Comparison of ENCODE assay signal across 14 mouse cellular contexts in the genomic region with DNA sequence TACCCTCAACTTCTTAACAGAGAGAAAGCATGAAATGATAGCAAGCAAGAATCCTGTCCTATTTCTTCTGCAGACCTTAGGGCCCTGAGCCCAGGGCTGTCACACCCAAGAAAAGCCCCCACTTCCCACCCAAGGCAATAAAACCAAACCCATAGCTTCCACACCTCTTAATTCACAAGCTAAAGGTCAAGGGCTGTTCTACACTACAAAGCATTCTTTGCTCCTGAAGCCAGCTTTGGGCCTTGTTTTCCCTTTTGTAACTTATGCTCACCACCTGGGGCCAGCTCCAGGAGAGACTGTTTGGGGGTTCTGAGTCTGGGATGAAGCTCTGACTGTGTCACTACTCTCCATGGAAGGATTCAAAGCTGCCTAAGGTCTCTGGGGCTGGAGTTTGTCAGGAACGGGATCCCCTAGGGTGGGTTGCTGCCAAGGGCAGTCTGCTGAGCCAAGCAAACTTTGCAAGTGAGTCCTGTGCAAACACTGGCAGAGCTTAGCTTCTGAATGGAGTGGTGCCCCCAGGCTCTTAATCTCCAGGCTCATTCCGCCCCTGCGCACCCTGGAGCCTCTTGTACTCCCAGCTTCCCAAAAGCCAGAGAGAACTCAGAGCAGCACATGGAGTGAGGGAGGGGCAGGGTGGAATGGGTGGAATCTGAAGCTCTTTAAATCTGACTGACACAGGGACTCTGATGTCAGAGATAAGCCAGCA.
DNase-seq lines count a peak whose midpoint lies in the region; ATAC-seq and TF ChIP-seq lines count a peak whose summit lies in the region.
"Had no signal": no experiment of that assay in that cellular context is flagged by ENCODE, and none has a peak within 500 bp of the region (broad histone marks: within the 10 kb centered on the region; RNA-seq: fewer than 3 reads in every experiment).

No protein-coding gene starts in this region.

- WGBS in forebrain, embryonic 15.5 days = 17% methylated on average over 3 of the region's 3 CpGs
- 28% methylated on average over 3 of the region's 3 CpGs for WGBS in forebrain, embryonic 12.5 days
- 47% methylated on average over 3 of the region's 3 CpGs for WGBS in lung, embryonic 14.5 days
- 27% methylated on average over 3 of the region's 3 CpGs for WGBS in forebrain, embryonic 16.5 days
- 45% methylated on average over 3 of the region's 3 CpGs for WGBS in stomach, embryonic 14.5 days

- H3K27me3 ChIP-seq in forebrain, embryonic 15.5 days = no peaks in the 10 kb centered on the region
- H3K27me3 ChIP-seq in forebrain, embryonic 12.5 days = no peaks in the 10 kb centered on the region
- H3K27me3 ChIP-seq in lung, embryonic 14.5 days (ENCODE audit: insufficient read depth, low read length) = no peaks in the 10 kb centered on the region
- no peaks in the 10 kb centered on the region for H3K27me3 ChIP-seq in forebrain, embryonic 16.5 days (replicated peaks; ENCODE audit: control insufficient read depth, insufficient read depth, low read length)
- no peaks in the 10 kb centered on the region for H3K27me3 ChIP-seq in stomach, embryonic 14.5 days (ENCODE audit: control insufficient read depth, insufficient read depth, low read length)
- H3K27me3 ChIP-seq: embryonic facial prominence, embryonic 12.5 days had no signal

- no peak overlapping the region for H3K4me3 ChIP-seq in forebrain, embryonic 15.5 days
- H3K4me3 ChIP-seq in forebrain, embryonic 12.5 days (replicated peaks) = no peak overlapping the region
- no peak overlapping the region for H3K4me3 ChIP-seq in lung, embryonic 14.5 days (ENCODE audit: low read depth, low read length)
- H3K4me3 ChIP-seq in forebrain, embryonic 16.5 days (replicated peaks; ENCODE audit: low read length) = no peak overlapping the region
- H3K4me3 ChIP-seq in stomach, embryonic 14.5 days (ENCODE audit: low read depth, low read length) = no peak overlapping the region
- H3K4me3 ChIP-seq: embryonic facial prominence, embryonic 12.5 days had no signal

- peak; percentile 56 for DNase-seq in lung, embryonic 14.5 days
- no peak for DNase-seq in lung, postnatal 14 days
- DNase-seq in layer of hippocampus, adult 9-11 months = no peak
- DNase-seq in gastrocnemius, postnatal 4 days (ENCODE audit: low spot score in 2 of 2) = no peak
- DNase-seq: cerebellum, adult 9-11 months; kidney, adult 8-10 months; liver, postnatal 0 days; right cerebral cortex, postnatal 14 days; thymus, postnatal 14 days had no signal

- no peak overlapping the region for H3K9ac ChIP-seq in forebrain, embryonic 15.5 days (replicated peaks)
- H3K9ac ChIP-seq in forebrain, embryonic 12.5 days = no peak overlapping the region
- H3K9ac ChIP-seq in lung, embryonic 14.5 days = no peak overlapping the region
- H3K9ac ChIP-seq in forebrain, embryonic 16.5 days (replicated peaks; ENCODE audit: low read depth, low read length) = no peak overlapping the region
- no peak overlapping the region for H3K9ac ChIP-seq in stomach, embryonic 14.5 days (replicated peaks; ENCODE audit: low read depth, low read length)
- H3K9ac ChIP-seq: embryonic facial prominence, embryonic 12.5 days; liver, postnatal 0 days had no signal

- peak; percentile 44; the same call in 1 of the 2 replicates for ATAC-seq in forebrain, embryonic 15.5 days (replicated peaks)
- ATAC-seq in forebrain, embryonic 12.5 days (ENCODE audit: low FRiP score) = no peak
- ATAC-seq in lung, embryonic 14.5 days (ENCODE audit: insufficient read depth) = peak; percentile 89
- peak; percentile 68 for ATAC-seq in forebrain, embryonic 16.5 days
- peak; percentile 56; the same call in 1 of the 2 replicates for ATAC-seq in stomach, embryonic 14.5 days (ENCODE audit: insufficient number of reproducible peaks, insufficient read depth, low FRiP score, low read depth)
- ATAC-seq: liver, postnatal 0 days had no signal

- TF ChIP-seq CTCF in lung, embryonic 14.5 days (IDR thresholded peaks at IDR 0.05; ENCODE audit: low read depth) = no peak

- no peak overlapping the region for H3K27ac ChIP-seq in forebrain, embryonic 15.5 days (replicated peaks)
- H3K27ac ChIP-seq in forebrain, embryonic 12.5 days = no peak overlapping the region
- H3K27ac ChIP-seq in lung, embryonic 14.5 days (ENCODE audit: low read depth) = peak overlapping the region; percentile 44; the same call in 1 of the 2 replicates
- no peak overlapping the region for H3K27ac ChIP-seq in forebrain, embryonic 16.5 days (ENCODE audit: low read length)
- no peak overlapping the region for H3K27ac ChIP-seq in stomach, embryonic 14.5 days (ENCODE audit: low read length)
- H3K27ac ChIP-seq: embryonic facial prominence, embryonic 12.5 days had no signal

- H3K4me2 ChIP-seq in forebrain, embryonic 15.5 days (replicated peaks) = no peak overlapping the region
- no peak overlapping the region for H3K4me2 ChIP-seq in forebrain, embryonic 12.5 days
- no peak overlapping the region for H3K4me2 ChIP-seq in lung, embryonic 14.5 days
- H3K4me2 ChIP-seq in forebrain, embryonic 16.5 days (ENCODE audit: low read length) = no peak overlapping the region
- no peak overlapping the region for H3K4me2 ChIP-seq in stomach, embryonic 14.5 days (replicated peaks; ENCODE audit: low read depth, low read length)
- H3K4me2 ChIP-seq: embryonic facial prominence, embryonic 12.5 days had no signal

- no peaks in the 10 kb centered on the region for H3K9me3 ChIP-seq in forebrain, embryonic 15.5 days
- H3K9me3 ChIP-seq in forebrain, embryonic 12.5 days = no peaks in the 10 kb centered on the region
- no peaks in the 10 kb centered on the region for H3K9me3 ChIP-seq in lung, embryonic 14.5 days (ENCODE audit: low read depth, low read length)
- H3K9me3 ChIP-seq in forebrain, embryonic 16.5 days (ENCODE audit: control insufficient read depth, low read length) = no peaks in the 10 kb centered on the region
- H3K9me3 ChIP-seq in stomach, embryonic 14.5 days (ENCODE audit: control insufficient read depth, low read depth, low read length) = no peaks in the 10 kb centered on the region
- H3K9me3 ChIP-seq: embryonic facial prominence, embryonic 12.5 days had no signal

- peaks cover 26% of the 10 kb centered on the region; the same call in 1 of the 2 replicates for H3K36me3 ChIP-seq in forebrain, embryonic 15.5 days
- peaks cover 57% of the 10 kb centered on the region for H3K36me3 ChIP-seq in forebrain, embryonic 12.5 days (replicated peaks)
- H3K36me3 ChIP-seq in lung, embryonic 14.5 days (ENCODE audit: insufficient read depth) = 0 out of 2 replicates have a peak, but pooled peaks cover 3% of the 10 kb centered on the region
- 0 out of 2 replicates have a peak, but pooled peaks cover 7% of the 10 kb centered on the region for H3K36me3 ChIP-seq in forebrain, embryonic 16.5 days (ENCODE audit: control insufficient read depth, insufficient read depth)
- no peaks in the 10 kb centered on the region for H3K36me3 ChIP-seq in stomach, embryonic 14.5 days (ENCODE audit: control insufficient read depth, insufficient read depth, low read length)

- H3K4me1 ChIP-seq in forebrain, embryonic 15.5 days = no peaks in the 10 kb centered on the region
- H3K4me1 ChIP-seq in forebrain, embryonic 12.5 days = 0 out of 2 replicates have a peak, but pooled peaks cover 5% of the 10 kb centered on the region
- no peaks in the 10 kb centered on the region for H3K4me1 ChIP-seq in lung, embryonic 14.5 days (ENCODE audit: insufficient read depth)
- H3K4me1 ChIP-seq in forebrain, embryonic 16.5 days (replicated peaks; ENCODE audit: control insufficient read depth, insufficient read depth, low read length) = no peaks in the 10 kb centered on the region
- H3K4me1 ChIP-seq in stomach, embryonic 14.5 days (ENCODE audit: control insufficient read depth, insufficient read depth, low read length) = no peaks in the 10 kb centered on the region
- H3K4me1 ChIP-seq: embryonic facial prominence, embryonic 12.5 days had no signal
